Mouse (Mus musculus): ENCODE measurements around the gene Vwa8. TPM values are rescaled to one million over a fixed set of nuclear protein-coding genes. Genes with fewer than 3 reads are reported as not detected.

Vwa8 gene
- total and polyA plus RNA-seq, 3 experiments, result 12.4 to 17.5 (median 15.9) TPM

GRCm38 (mm10) chr14:78848477-78848876, 375 bp upstream of the Vwa8 start:
- 0 out of 2 replicates have a peak, but pooled peaks cover 4% of the 10 kb centered on the region for H3K79me2 ChIP-seq (replicated peaks; ENCODE audit: control insufficient read depth, extremely low read depth, insufficient read depth, poor library complexity, severe bottlenecking)
- dilution Hi-C loops (cut with MboI; ENCODE audit: extremely low pct_ligation_motif_present, extremely low pct_unique_long_range_greater_than_20kb, low sequenced_read_pairs), result no loop called here
- no peak for TF ChIP-seq ELF1 (IDR thresholded peaks at IDR 0.05; ENCODE audit: low read depth, low read length)
- no peak for TF ChIP-seq POLR2A (IDR thresholded peaks at IDR 0.05; ENCODE audit: low read depth, low read length)
- TF ChIP-seq ZNF384 (IDR thresholded peaks at IDR 0.05; ENCODE audit: low read depth, low read length), result no peak
- TF ChIP-seq JUN (IDR thresholded peaks at IDR 0.05; ENCODE audit: insufficient read depth, low read depth, low read length), result no peak
- TF ChIP-seq TCF12 (IDR thresholded peaks at IDR 0.05; ENCODE audit: low read depth, low read length), result no peak
- no peak for TF ChIP-seq SIN3A (IDR thresholded peaks at IDR 0.05; ENCODE audit: low read length)
- no peak for TF ChIP-seq NELFE (IDR thresholded peaks at IDR 0.05; ENCODE audit: low read depth, low read length)
- no peak for TF ChIP-seq BHLHE40 (IDR thresholded peaks at IDR 0.05; ENCODE audit: low read depth, low read length)
- no peak for TF ChIP-seq MAX (IDR thresholded peaks at IDR 0.05; ENCODE audit: low read length)
- TF ChIP-seq POLR2AphosphoS2 (IDR thresholded peaks at IDR 0.05; ENCODE audit: low read depth, low read length), result no peak
- TF ChIP-seq RAD21 (IDR thresholded peaks at IDR 0.05; ENCODE audit: low read depth, low read length), result no peak
- no peak for TF ChIP-seq IRF4 (IDR thresholded peaks at IDR 0.05; ENCODE audit: low read depth, low read length)
- no peak for TF ChIP-seq RCOR1 (conservative IDR thresholded peaks at IDR 0.05; ENCODE audit: low read depth, low read length)
- TF ChIP-seq MEF2A (IDR thresholded peaks at IDR 0.05; ENCODE audit: borderline replicate concordance, low read depth, low read length), result no peak
- TF ChIP-seq GABPA (IDR thresholded peaks at IDR 0.05; ENCODE audit: insufficient replicate concordance, low read depth, low read length), result no peak
- no peak for TF ChIP-seq CHD1 (IDR thresholded peaks at IDR 0.05; ENCODE audit: low read depth, low read length)
- H3K9ac ChIP-seq (ENCODE audit: insufficient read depth, low read depth), result peak overlapping the region; percentile 75
- H3K4me3 ChIP-seq (replicated peaks in 1 of 3; ENCODE audit: low read depth in 2 of 3, low read length in 2 of 3, poor library complexity in 1 of 3), result peak overlapping the region; percentile 79 to 99 (median 85)
- DNase-seq (ENCODE audit: extremely low read depth), result no peak
- H3K9me3 ChIP-seq (replicated peaks; ENCODE audit: low read length), result no peaks in the 10 kb centered on the region
- peak overlapping the region; percentile 69 for H3K4me2 ChIP-seq (ENCODE audit: insufficient read depth, low read depth, poor library complexity, severe bottlenecking)
- H3K4me1 ChIP-seq (ENCODE audit: control insufficient read depth in 1 of 2, insufficient read depth in 2 of 2), result peaks cover 6 to 21% of the 10 kb centered on the region in 2 experiments
- peaks cover 0 to 2% of the 10 kb centered on the region in 2 experiments for H3K36me3 ChIP-seq (replicated peaks in 1 of 2; ENCODE audit: control insufficient read depth in 1 of 2, insufficient read depth in 1 of 2, low read length in 1 of 2)
- no peaks in the 10 kb centered on the region for H3K27me3 ChIP-seq (replicated peaks)
- no peak overlapping the region for H3K27ac ChIP-seq (ENCODE audit: insufficient read depth, low read depth)
- in situ Hi-C loops (cut with MboI; ENCODE audit: low pct_ligation_motif_present, low pct_unique_long_range_greater_than_20kb, low sequenced_read_pairs), result loop anchor here (5.0 kb wide), 1 partner anchor 171 kb away; no protein-coding TSS in a partner anchor

GRCm38 (mm10) chr14:78849961-78850578, 1.2 kb downstream of the Vwa8 start:
- Histone ChIP-seq H3K36me3 (replicated peaks in 1 of 2; ENCODE audit: control insufficient read depth in 1 of 2, insufficient read depth in 1 of 2, low read length in 1 of 2) (peaks cover 0 to 2% of the 10 kb centered on the region in 2 experiments), H3K27me3 (replicated peaks) (no peaks in the 10 kb centered on the region), H3K9ac (ENCODE audit: insufficient read depth, low read depth) (peak overlapping the region; percentile 75; the same call in 1 of the 2 replicates), H3K27ac (ENCODE audit: insufficient read depth, low read depth) (no peak overlapping the region), H3K9me3 (replicated peaks; ENCODE audit: low read length) (no peaks in the 10 kb centered on the region), H3K4me2 (ENCODE audit: insufficient read depth, low read depth, poor library complexity, severe bottlenecking) (peak overlapping the region; percentile 35; the same call in 1 of the 2 replicates), H3K79me2 (replicated peaks; ENCODE audit: control insufficient read depth, extremely low read depth, insufficient read depth, poor library complexity, severe bottlenecking) (0 out of 2 replicates have a peak, but pooled peaks cover 4% of the 10 kb centered on the region), H3K4me3 (replicated peaks in 1 of 3; ENCODE audit: low read depth in 2 of 3, low read length in 2 of 3, poor library complexity in 1 of 3) (peak overlapping the region in 2 of 3 experiments; percentile 79 to 85), H3K4me1 (ENCODE audit: control insufficient read depth in 1 of 2, insufficient read depth in 2 of 2) (peaks cover 6 to 21% of the 10 kb centered on the region in 2 experiments)
- TF ChIP-seq MAFK (IDR thresholded peaks at IDR 0.05; ENCODE audit: insufficient replicate concordance, low read length) (0 out of 2 replicates have a peak, but pooled peaks have one; percentile 2), SIN3A (IDR thresholded peaks at IDR 0.05; ENCODE audit: low read length) (no peak)
- in situ Hi-C loops (cut with MboI; ENCODE audit: low pct_ligation_motif_present, low pct_unique_long_range_greater_than_20kb, low sequenced_read_pairs) (loop anchor here (5.0 to 10.0 kb wide), 3 partner anchors 55 to 255 kb away; no protein-coding TSS in a partner anchor), dilution Hi-C loops (cut with MboI; ENCODE audit: extremely low pct_ligation_motif_present, extremely low pct_unique_long_range_greater_than_20kb, low sequenced_read_pairs) (no loop called here)
- DNase-seq (ENCODE audit: extremely low read depth), result no peak

All from CH12.LX (cell line).